Mouse (Mus musculus) intestine, embryonic 14.5 days (tissue): ENCODE measurements around the gene Nnmt. TPM values are rescaled to one million over a fixed set of nuclear protein-coding genes. Genes with fewer than 3 reads are reported as not detected.

ENCODE experiments used
- ATAC-seq: fragments of 200-750 bp; cut with Nextera tagmentation; replicated peaks from 2 replicates; pipeline ENCODE4 v1.8.0; 2017; ENCODE audit warnings: low read depth, moderate number of reproducible peaks, moderate TSS enrichment, moderate library complexity; ENCODE audit not compliant: low FRiP score, low TSS enrichment
- DNase-seq: peaks from one replicate; pipeline ENCODE4 v3.0.0-alpha.2; 2018; ENCODE audit warnings: low spot score
- H3K27ac ChIP-seq: fragments of 300-500 bp; sonication (generic); 2 replicates; pipeline ENCODE4 v1.5.1; 2014; ENCODE audit warnings: low read depth, mild to moderate bottlenecking, control low read depth
- H3K27me3 ChIP-seq: fragments of 300-500 bp; sonication (generic); replicated peaks from 2 replicates; pipeline ENCODE4 v1.6.1; 2014; ENCODE audit warnings: low read length, control low read depth; ENCODE audit not compliant: control insufficient read depth, insufficient read depth
- H3K36me3 ChIP-seq: fragments of 300-500 bp; sonication (generic); 2 replicates; pipeline ENCODE4 v1.6.1; 2014; ENCODE audit warnings: low read length, control low read depth; ENCODE audit not compliant: control insufficient read depth, insufficient read depth
- H3K4me1 ChIP-seq: fragments of 300-500 bp; sonication (generic); replicated peaks from 2 replicates; pipeline ENCODE4 v1.6.1; 2014; ENCODE audit warnings: low read length, control low read depth, mixed read lengths; ENCODE audit not compliant: control insufficient read depth, insufficient read depth
- H3K4me2 ChIP-seq: fragments of 300-500 bp; sonication (generic); 2 replicates; pipeline ENCODE4 v1.6.1; 2014; ENCODE audit warnings: low read length
- H3K4me3 ChIP-seq: fragments of 300-500 bp; sonication (generic); 2 replicates; pipeline ENCODE4 v1.5.1; 2014; ENCODE audit warnings: low read depth, low read length, control low read depth, mixed read lengths
- H3K9ac ChIP-seq: fragments of 300-500 bp; sonication (generic); 2 replicates; pipeline ENCODE4 v1.6.1; 2014; ENCODE audit warnings: mild to moderate bottlenecking, low read length
- H3K9me3 ChIP-seq: fragments of 300-500 bp; sonication (generic); 2 replicates; pipeline ENCODE4 v1.6.1; 2016; ENCODE audit warnings: low read length, control low read depth; ENCODE audit not compliant: control insufficient read depth
- WGBS: fragments of 180-500 bp; shearing (Covaris S2); extraction: QIAGEN DNeasy Blood & Tissue Kit; methylation state at CpG from one replicate; pipeline ENCODE4 v1.1.7; 2014; 5-methylcytosine and 5-hydroxymethylcytosine counted together
- polyA plus RNA-seq: library from polyadenylated mRNA; unstranded; fragments of >200 nt; fragmentation: Nextera tagmentation; extraction: Ambion mirVana; gene quantifications from 2 replicates; pipeline ENCODE4 v1.2.1, GENCODE M21; 2014

Nnmt gene
- polyA plus RNA-seq, 1 experiment from 2014 or later = 2.7 TPM

- Histone ChIP-seq H3K27me3 (no peaks in the 10 kb centered on the region), H3K27ac (no peak overlapping the region), H3K9me3 (no peaks in the 10 kb centered on the region), H3K9ac (no peak overlapping the region), H3K4me1 (no peaks in the 10 kb centered on the region), H3K4me3 (no peak overlapping the region), H3K36me3 (no peaks in the 10 kb centered on the region), H3K4me2 (no peak overlapping the region)
- ATAC-seq (no peak), DNase-seq (no peak)
- 82% methylated on average over 9 of the region's 9 CpGs for WGBS
Measured at GRCm38 (mm10) chr9:48600881-48601280, 4.1 kb downstream of the Nnmt start.

DNA sequence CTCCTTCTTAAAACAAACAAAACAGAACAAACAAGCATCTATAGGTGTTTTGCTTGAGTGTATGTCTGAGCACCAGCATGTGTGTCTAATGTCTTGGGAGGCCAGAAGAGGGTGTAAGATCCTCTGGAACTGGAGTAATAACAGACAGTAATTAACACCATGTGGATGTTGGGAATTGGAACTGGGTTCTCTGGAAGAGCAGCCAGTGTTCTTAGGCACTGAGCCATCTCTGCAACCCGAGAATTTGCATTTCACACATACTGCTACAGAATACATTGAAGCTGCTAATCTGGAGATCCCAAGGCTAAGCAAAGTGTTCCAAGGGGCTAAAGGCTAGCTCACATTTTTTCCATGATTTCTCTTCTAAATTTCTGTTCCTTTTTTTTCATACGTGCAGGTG lies 4.9 kb downstream of the Nnmt start:
- ATAC-seq (no peak), DNase-seq (no peak)
- Histone ChIP-seq H3K27ac (no peak overlapping the region), H3K4me1 (no peaks in the 10 kb centered on the region), H3K4me2 (no peak overlapping the region), H3K27me3 (no peaks in the 10 kb centered on the region), H3K9me3 (no peaks in the 10 kb centered on the region), H3K36me3 (no peaks in the 10 kb centered on the region), H3K4me3 (no peak overlapping the region), H3K9ac (no peak overlapping the region)
- WGBS = 45% methylated on average over 1 of the region's 2 CpGs

- H3K27ac ChIP-seq = no peak overlapping the region
- no peak overlapping the region for H3K9ac ChIP-seq
- 77% methylated on average over 5 of the region's 5 CpGs for WGBS
- no peaks in the 10 kb centered on the region for H3K36me3 ChIP-seq
- H3K4me3 ChIP-seq = no peak overlapping the region
- H3K4me1 ChIP-seq = no peaks in the 10 kb centered on the region
- no peaks in the 10 kb centered on the region for H3K9me3 ChIP-seq
- no peaks in the 10 kb centered on the region for H3K27me3 ChIP-seq
- no peak overlapping the region for H3K4me2 ChIP-seq
- ATAC-seq (no peak), DNase-seq (no peak)
Measured at GRCm38 (mm10) chr9:48597494-48597893, 7.5 kb downstream of the Nnmt start.

GRCm38 (mm10) chr9:48596924-48597323 lies 8.0 kb downstream of the Nnmt start:
- no peak for ATAC-seq
- Histone ChIP-seq H3K9ac (no peak overlapping the region), H3K9me3 (no peaks in the 10 kb centered on the region), H3K27ac (no peak overlapping the region), H3K4me3 (no peak overlapping the region), H3K4me2 (no peak overlapping the region), H3K36me3 (no peaks in the 10 kb centered on the region), H3K27me3 (no peaks in the 10 kb centered on the region), H3K4me1 (no peaks in the 10 kb centered on the region)
- 61% methylated on average over 11 of the region's 11 CpGs for WGBS
- no peak for DNase-seq

DNA sequence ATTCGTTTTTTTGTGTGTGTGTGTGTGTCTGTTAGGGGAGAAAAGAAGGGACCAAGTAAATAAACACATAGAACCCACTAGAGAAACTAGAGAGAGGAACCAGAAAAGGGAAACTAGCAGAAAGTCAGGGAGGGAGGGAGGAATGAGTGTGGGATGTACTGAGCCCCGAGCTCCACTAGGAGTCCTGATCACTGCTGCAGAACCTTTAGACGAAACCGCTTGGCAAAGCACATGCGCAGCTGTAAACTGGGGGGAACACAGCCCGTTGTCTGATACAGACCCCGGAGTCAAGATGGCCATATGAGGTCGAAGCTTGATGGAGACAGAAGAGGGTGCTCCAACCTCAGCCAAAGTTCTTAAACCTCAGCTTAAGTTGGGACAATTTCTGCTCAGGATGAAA lies 11.0 kb downstream of the Nnmt start:
- Histone ChIP-seq H3K4me3 (no peak overlapping the region), H3K27ac (no peak overlapping the region), H3K27me3 (no peaks in the 10 kb centered on the region), H3K4me2 (no peak overlapping the region), H3K9ac (no peak overlapping the region), H3K9me3 (no peaks in the 10 kb centered on the region), H3K4me1 (no peaks in the 10 kb centered on the region), H3K36me3 (no peaks in the 10 kb centered on the region)
- 68% methylated on average over 8 of the region's 8 CpGs for WGBS
- DNase-seq = no peak
- no peak for ATAC-seq

- ATAC-seq (no peak), DNase-seq (no peak)
- H3K27ac ChIP-seq = no peak overlapping the region
- H3K27me3 ChIP-seq = no peaks in the 10 kb centered on the region
- no peak overlapping the region for H3K9ac ChIP-seq
- no peak overlapping the region for H3K4me3 ChIP-seq
- no peaks in the 10 kb centered on the region for H3K9me3 ChIP-seq
- WGBS = 81% methylated on average over 4 of the region's 4 CpGs
- no peaks in the 10 kb centered on the region for H3K4me1 ChIP-seq
- H3K36me3 ChIP-seq = no peaks in the 10 kb centered on the region
- H3K4me2 ChIP-seq = no peak overlapping the region
Measured at GRCm38 (mm10) chr9:48590606-48591005, 14.3 kb downstream of the Nnmt start.

DNA sequence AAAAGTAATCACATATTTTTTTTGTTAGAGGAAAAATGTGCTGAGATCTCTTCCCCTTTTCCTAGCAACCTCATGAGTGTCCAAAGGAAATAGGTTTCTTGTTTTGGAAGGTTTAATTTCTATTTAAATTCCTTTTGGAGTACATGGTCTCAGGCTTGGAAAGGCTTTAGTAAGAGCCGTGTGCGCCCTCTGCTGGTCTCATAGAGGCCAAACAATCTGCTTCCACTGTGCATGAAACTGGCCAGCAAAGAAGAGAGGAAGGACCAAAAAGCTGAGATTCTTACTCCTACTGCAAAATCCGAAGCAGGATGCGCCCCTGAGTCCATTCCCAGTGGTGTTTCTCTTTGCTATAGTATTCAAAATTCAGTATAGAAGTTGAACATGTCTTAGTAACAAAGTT lies 18.6 kb downstream of the Nnmt start:
- H3K9ac ChIP-seq = no peak overlapping the region
- no peaks in the 10 kb centered on the region for H3K36me3 ChIP-seq
- H3K4me3 ChIP-seq = no peak overlapping the region
- H3K27me3 ChIP-seq = no peaks in the 10 kb centered on the region
- H3K4me2 ChIP-seq = no peak overlapping the region
- ATAC-seq = no peak
- H3K9me3 ChIP-seq = no peaks in the 10 kb centered on the region
- WGBS = 5% methylated on average over 4 of the region's 4 CpGs
- DNase-seq = peak; percentile 74
- H3K4me1 ChIP-seq = no peaks in the 10 kb centered on the region
- H3K27ac ChIP-seq = no peak overlapping the region

DNA sequence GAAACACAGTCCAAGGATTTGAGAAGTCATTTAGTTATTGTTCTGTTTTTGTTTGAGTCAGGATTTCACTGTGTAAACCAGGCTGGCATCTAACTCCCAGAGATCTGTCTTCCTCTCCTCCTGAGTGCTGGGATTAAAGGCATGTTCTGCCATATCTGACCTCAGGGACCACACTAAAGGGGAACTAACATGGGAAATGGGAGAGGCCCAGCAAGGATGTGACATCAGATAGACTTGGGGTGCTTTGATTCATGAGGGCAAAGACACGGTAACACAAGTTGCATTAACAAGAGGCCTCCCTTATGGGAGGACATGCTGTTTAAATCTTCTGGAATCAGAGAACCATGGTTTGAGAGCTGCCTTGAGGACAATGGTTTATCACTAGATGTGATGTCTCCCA lies 24.1 kb downstream of the Nnmt start:
- WGBS = 91% methylated on average over 1 of the region's 1 CpGs
- H3K27me3 ChIP-seq = no peaks in the 10 kb centered on the region
- ATAC-seq = no peak
- no peak overlapping the region for H3K4me3 ChIP-seq
- H3K36me3 ChIP-seq = no peaks in the 10 kb centered on the region
- DNase-seq = no peak
- no peak overlapping the region for H3K9ac ChIP-seq
- H3K9me3 ChIP-seq = no peaks in the 10 kb centered on the region
- no peak overlapping the region for H3K27ac ChIP-seq
- H3K4me1 ChIP-seq = no peaks in the 10 kb centered on the region
- no peak overlapping the region for H3K4me2 ChIP-seq

DNA sequence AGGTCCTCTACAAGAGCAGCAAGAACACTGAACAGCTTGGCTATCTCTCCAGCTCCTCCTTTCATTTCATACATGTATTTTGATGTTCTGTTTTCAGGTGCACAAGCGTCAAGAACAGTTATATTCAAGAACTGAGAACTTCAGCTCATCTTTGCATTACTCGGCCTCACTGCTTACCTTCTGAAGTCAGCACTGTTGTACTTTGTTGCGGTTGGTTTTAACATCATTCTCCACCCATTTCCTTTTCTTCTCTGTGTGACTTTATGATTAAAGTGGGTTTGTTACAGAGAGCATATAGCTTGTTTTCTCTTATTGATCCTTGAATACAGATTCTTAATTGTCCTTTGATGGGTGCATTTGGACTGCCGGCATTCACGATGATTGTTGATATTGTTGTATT lies 42.6 kb downstream of the Nnmt start:
- H3K9me3 ChIP-seq = no peaks in the 10 kb centered on the region
- 86% methylated on average over 5 of the region's 5 CpGs for WGBS
- no peak overlapping the region for H3K4me3 ChIP-seq
- ATAC-seq = no peak
- H3K27ac ChIP-seq = no peak overlapping the region
- H3K4me2 ChIP-seq = no peak overlapping the region
- no peaks in the 10 kb centered on the region for H3K4me1 ChIP-seq
- no peak overlapping the region for H3K9ac ChIP-seq
- DNase-seq = no peak
- no peaks in the 10 kb centered on the region for H3K36me3 ChIP-seq
- H3K27me3 ChIP-seq = no peaks in the 10 kb centered on the region
